ENCODE assay signal across 8 mouse cellular contexts in the genomic region with DNA sequence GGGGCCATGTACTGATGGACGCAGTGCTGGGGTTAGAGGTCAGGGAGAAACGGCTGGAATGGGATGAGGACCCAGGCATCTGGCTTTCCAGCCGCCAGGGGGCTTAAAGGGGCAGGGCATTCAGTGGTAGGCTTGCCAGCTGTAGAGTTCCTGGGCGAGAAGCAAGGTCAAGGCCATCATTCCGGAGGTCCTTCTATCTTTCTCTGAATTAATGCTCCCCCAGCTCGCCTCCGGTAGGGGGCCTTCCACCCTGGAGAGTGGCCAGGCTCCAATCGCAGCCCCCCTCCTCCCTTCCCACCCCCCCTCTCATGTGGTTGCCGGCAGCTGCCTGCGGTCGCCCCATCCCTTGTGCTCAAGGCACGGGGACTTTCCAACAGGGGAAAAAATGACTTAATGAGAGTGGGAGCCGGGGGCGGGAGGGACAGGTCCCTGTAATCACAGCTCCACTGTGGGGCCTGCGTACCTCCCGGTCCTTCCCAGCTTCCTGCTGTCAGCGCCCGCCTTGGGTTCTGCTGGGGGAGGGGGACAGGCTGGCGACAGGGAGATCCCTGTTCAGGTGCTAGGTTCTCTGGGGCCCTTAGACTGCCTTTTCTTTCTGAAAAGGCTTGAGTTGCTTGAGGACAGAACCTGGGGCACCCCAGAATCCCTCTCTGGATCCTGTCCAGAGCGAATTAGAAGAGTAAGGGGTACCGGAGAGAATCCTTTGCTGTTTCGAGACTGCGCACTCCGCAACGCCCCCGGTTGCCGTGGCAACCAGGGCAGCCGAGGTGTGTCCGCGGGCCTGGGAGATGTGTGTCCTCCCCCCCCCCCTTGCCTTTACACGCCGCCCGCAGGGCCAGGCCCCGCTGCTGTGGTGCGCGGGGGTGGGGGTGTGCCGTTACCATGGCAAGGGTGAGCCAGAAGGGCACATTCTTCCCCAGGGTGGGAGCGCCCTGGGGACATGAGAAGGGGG. TPM values are rescaled to one million over a fixed set of nuclear protein-coding genes. Genes with fewer than 3 reads are reported as not detected.
DNase-seq lines count a peak whose midpoint lies in the region; ATAC-seq lines count a peak whose summit lies in the region.

No protein-coding gene starts in this region.

- peak; percentile 54 to 71 for DNase-seq in left cerebral cortex, adult 18-20 months (ENCODE audit: low spot score in 2 of 2)
- no peak for DNase-seq in left cerebral cortex, adult 11 months (ENCODE audit: low spot score)
- DNase-seq in NIH3T3 (ENCODE audit: low read depth): peak; percentile 65
- DNase-seq in intestine, embryonic 14.5 days (ENCODE audit: low spot score): peak; percentile 62
- no peak for DNase-seq in gastrocnemius, adult 18-20 months (ENCODE audit: low spot score)

- peaks cover 93% of the 10 kb centered on the region for H3K27me3 ChIP-seq in embryonic facial prominence, embryonic 13.5 days
- H3K27me3 ChIP-seq in intestine, embryonic 14.5 days (replicated peaks; ENCODE audit: control insufficient read depth, insufficient read depth, low read length): peaks cover 89% of the 10 kb centered on the region
- peaks cover 72% of the 10 kb centered on the region for H3K27me3 ChIP-seq in midbrain, embryonic 13.5 days
- H3K27me3 ChIP-seq in stomach, embryonic 14.5 days (ENCODE audit: control insufficient read depth, insufficient read depth, low read length): peaks cover 63% of the 10 kb centered on the region

- no peaks in the 10 kb centered on the region for H3K36me3 ChIP-seq in embryonic facial prominence, embryonic 13.5 days
- H3K36me3 ChIP-seq in intestine, embryonic 14.5 days (ENCODE audit: control insufficient read depth, insufficient read depth, low read length): no peaks in the 10 kb centered on the region
- no peaks in the 10 kb centered on the region for H3K36me3 ChIP-seq in midbrain, embryonic 13.5 days
- H3K36me3 ChIP-seq in stomach, embryonic 14.5 days (ENCODE audit: control insufficient read depth, insufficient read depth, low read length): no peaks in the 10 kb centered on the region

- no peak for ATAC-seq in embryonic facial prominence, embryonic 13.5 days (ENCODE audit: insufficient number of reproducible peaks, insufficient read depth, low FRiP score, low TSS enrichment, low read depth)
- peak; percentile 26; the same call in 1 of the 2 replicates for ATAC-seq in intestine, embryonic 14.5 days (replicated peaks; ENCODE audit: low FRiP score, low TSS enrichment, low read depth)
- peak; percentile 43 for ATAC-seq in midbrain, embryonic 13.5 days
- ATAC-seq in stomach, embryonic 14.5 days (ENCODE audit: insufficient number of reproducible peaks, insufficient read depth, low FRiP score, low read depth): no peak

- peaks cover 59% of the 10 kb centered on the region for H3K4me1 ChIP-seq in embryonic facial prominence, embryonic 13.5 days
- peaks cover 17% of the 10 kb centered on the region for H3K4me1 ChIP-seq in intestine, embryonic 14.5 days (replicated peaks; ENCODE audit: control insufficient read depth, insufficient read depth, low read length)
- H3K4me1 ChIP-seq in midbrain, embryonic 13.5 days (replicated peaks): peaks cover 56% of the 10 kb centered on the region
- peaks cover 25% of the 10 kb centered on the region; the same call in 1 of the 2 replicates for H3K4me1 ChIP-seq in stomach, embryonic 14.5 days (ENCODE audit: control insufficient read depth, insufficient read depth, low read length)

- H3K4me3 ChIP-seq in embryonic facial prominence, embryonic 13.5 days: peak overlapping the region; percentile 33
- peak overlapping the region; percentile 13; the same call in 1 of the 2 replicates for H3K4me3 ChIP-seq in intestine, embryonic 14.5 days (ENCODE audit: low read depth, low read length)
- peak overlapping the region; percentile 36 for H3K4me3 ChIP-seq in midbrain, embryonic 13.5 days (replicated peaks)
- H3K4me3 ChIP-seq in stomach, embryonic 14.5 days (ENCODE audit: low read depth, low read length): peak overlapping the region; percentile 11

- peak overlapping the region; percentile 49; the same call in 1 of the 2 replicates for H3K9ac ChIP-seq in embryonic facial prominence, embryonic 13.5 days
- no peak overlapping the region for H3K9ac ChIP-seq in intestine, embryonic 14.5 days (ENCODE audit: low read length)
- H3K9ac ChIP-seq in midbrain, embryonic 13.5 days (replicated peaks): peak overlapping the region; percentile 55
- H3K9ac ChIP-seq in stomach, embryonic 14.5 days (replicated peaks; ENCODE audit: low read depth, low read length): no peak overlapping the region

- H3K9me3 ChIP-seq in embryonic facial prominence, embryonic 13.5 days: no peaks in the 10 kb centered on the region
- no peaks in the 10 kb centered on the region for H3K9me3 ChIP-seq in intestine, embryonic 14.5 days (ENCODE audit: control insufficient read depth, low read length)
- no peaks in the 10 kb centered on the region for H3K9me3 ChIP-seq in midbrain, embryonic 13.5 days
- H3K9me3 ChIP-seq in stomach, embryonic 14.5 days (ENCODE audit: control insufficient read depth, low read depth, low read length): no peaks in the 10 kb centered on the region

- H3K4me2 ChIP-seq in embryonic facial prominence, embryonic 13.5 days: peak overlapping the region; percentile 62
- peak overlapping the region; percentile 38 for H3K4me2 ChIP-seq in intestine, embryonic 14.5 days (ENCODE audit: low read length)
- H3K4me2 ChIP-seq in midbrain, embryonic 13.5 days (replicated peaks): peak overlapping the region; percentile 65
- peak overlapping the region; percentile 38 for H3K4me2 ChIP-seq in stomach, embryonic 14.5 days (replicated peaks; ENCODE audit: low read depth, low read length)

- H3K27ac ChIP-seq in embryonic facial prominence, embryonic 13.5 days: peak overlapping the region; percentile 69
- no peak overlapping the region for H3K27ac ChIP-seq in intestine, embryonic 14.5 days (ENCODE audit: low read depth)
- H3K27ac ChIP-seq in midbrain, embryonic 13.5 days: peak overlapping the region; percentile 62
- H3K27ac ChIP-seq in stomach, embryonic 14.5 days (ENCODE audit: low read length): no peak overlapping the region

- under 1% methylated on average over 37 of the region's 38 CpGs for WGBS in embryonic facial prominence, embryonic 13.5 days
- WGBS in intestine, embryonic 14.5 days: 2% methylated on average over 38 of the region's 38 CpGs
- under 1% methylated on average over 38 of the region's 38 CpGs for WGBS in midbrain, embryonic 13.5 days
- under 1% methylated on average over 35 of the region's 38 CpGs for WGBS in stomach, embryonic 14.5 days

RNA-seq across cellular contexts. Expression of gene Wnt10a, which starts 15.3 kb away (rescaled TPM):
- total RNA-seq in left cerebral cortex, adult 18-20 months (2021): 10 to 100 TPM; 15.8 to 15.9 TPM
- polyA plus RNA-seq in embryonic facial prominence, embryonic 13.5 days (2015; fragmentation: Nextera tagmentation; extraction: Ambion mirVana): 5.4 and 6.9 TPM in 2 replicates
- polyA plus RNA-seq in intestine, embryonic 14.5 days (2014; fragmentation: Nextera tagmentation; extraction: Ambion mirVana): 0.26 and 0.30 TPM in 2 replicates
- 0.35 and 0.45 TPM in 2 replicates for polyA plus RNA-seq in midbrain, embryonic 13.5 days (2015; fragmentation: Nextera tagmentation; extraction: Ambion mirVana)
- 2.0 and 3.1 TPM in 2 replicates for polyA plus RNA-seq in stomach, embryonic 14.5 days (2014; fragmentation: Nextera tagmentation; extraction: Ambion mirVana)
- under 1 TPM; 0.11 to 0.14 TPM for total RNA-seq in gastrocnemius, adult 18-20 months (2021)

RNA-seq across cellular contexts. Expression of gene Wnt6, which starts 34.9 kb away (rescaled TPM):
- total RNA-seq in left cerebral cortex, adult 18-20 months (2021): 1 to 10 TPM; 3.3 to 4.5 TPM
- 49.1 and 55.5 TPM in 2 replicates for polyA plus RNA-seq in embryonic facial prominence, embryonic 13.5 days (2015; fragmentation: Nextera tagmentation; extraction: Ambion mirVana)
- polyA plus RNA-seq in intestine, embryonic 14.5 days (2014; fragmentation: Nextera tagmentation; extraction: Ambion mirVana): 0.22 and 0.31 TPM in 2 replicates
- polyA plus RNA-seq in midbrain, embryonic 13.5 days (2015; fragmentation: Nextera tagmentation; extraction: Ambion mirVana): 2.4 and 2.5 TPM in 2 replicates
- 0.97 and 1.9 TPM in 2 replicates for polyA plus RNA-seq in stomach, embryonic 14.5 days (2014; fragmentation: Nextera tagmentation; extraction: Ambion mirVana)
- under 1 TPM; 0.45 to 0.50 TPM for total RNA-seq in gastrocnemius, adult 18-20 months (2021)

RNA-seq across cellular contexts. Expression of gene Cdk5r2, which starts 48.1 kb away (rescaled TPM):
- 100 to 1,000 TPM; 315 to 347 TPM for total RNA-seq in left cerebral cortex, adult 18-20 months (2021)
- 0.10 and 0.14 TPM in 2 replicates for polyA plus RNA-seq in embryonic facial prominence, embryonic 13.5 days (2015; fragmentation: Nextera tagmentation; extraction: Ambion mirVana)
- 0.28 and 0.36 TPM in 2 replicates for polyA plus RNA-seq in intestine, embryonic 14.5 days (2014; fragmentation: Nextera tagmentation; extraction: Ambion mirVana)
- 4.8 and 7.1 TPM in 2 replicates for polyA plus RNA-seq in midbrain, embryonic 13.5 days (2015; fragmentation: Nextera tagmentation; extraction: Ambion mirVana)
- polyA plus RNA-seq in stomach, embryonic 14.5 days (2014; fragmentation: Nextera tagmentation; extraction: Ambion mirVana): 0.33 and 0.46 TPM in 2 replicates
- not detected for total RNA-seq in gastrocnemius, adult 18-20 months (2021)

RNA-seq across cellular contexts. Expression of gene Prkag3, which starts 57.6 kb away (rescaled TPM):
- under 1 TPM; 0.12 to 0.51 TPM for total RNA-seq in left cerebral cortex, adult 18-20 months (2021)
- 0.25 and 0.35 TPM in 2 replicates for polyA plus RNA-seq in embryonic facial prominence, embryonic 13.5 days (2015; fragmentation: Nextera tagmentation; extraction: Ambion mirVana)
- polyA plus RNA-seq in intestine, embryonic 14.5 days (2014; fragmentation: Nextera tagmentation; extraction: Ambion mirVana): 0.09 TPM in 2 replicates
- polyA plus RNA-seq in midbrain, embryonic 13.5 days (2015; fragmentation: Nextera tagmentation; extraction: Ambion mirVana): 0.08 TPM in 1 of 2 replicates, not detected in the other
- polyA plus RNA-seq in stomach, embryonic 14.5 days (2014; fragmentation: Nextera tagmentation; extraction: Ambion mirVana): 0.12 and 0.21 TPM in 2 replicates
- 100 to 1,000 TPM in 1 of 2 experiments, 10 to 100 TPM in 1; 75.0 to 102 TPM for total RNA-seq in gastrocnemius, adult 18-20 months (2021)

Comparison
In these comparisons a context has a peak if more than half of its experiments do, and no peak if none do; other contexts are left out.
1. DNase-seq: peak in left cerebral cortex, adult 18-20 months (2 of 2), NIH3T3 (single experiment) and intestine, embryonic 14.5 days (single experiment); none in left cerebral cortex, adult 11 months (single experiment) and gastrocnemius, adult 18-20 months (single experiment).
2. ATAC-seq: peak in intestine, embryonic 14.5 days (single experiment) and midbrain, embryonic 13.5 days (single experiment); none in embryonic facial prominence, embryonic 13.5 days (single experiment) and stomach, embryonic 14.5 days (single experiment).
3. H3K27ac ChIP-seq: peak in embryonic facial prominence, embryonic 13.5 days (single experiment) and midbrain, embryonic 13.5 days (single experiment); none in intestine, embryonic 14.5 days (single experiment) and stomach, embryonic 14.5 days (single experiment).
4. H3K9ac ChIP-seq: peak in embryonic facial prominence, embryonic 13.5 days (single experiment) and midbrain, embryonic 13.5 days (single experiment); none in intestine, embryonic 14.5 days (single experiment) and stomach, embryonic 14.5 days (single experiment).
5. RNA of gene Wnt6, which starts 34.9 kb away (polyA plus RNA-seq): 49.1 to 55.5 TPM in embryonic facial prominence, embryonic 13.5 days; 2.4 to 2.5 TPM in midbrain, embryonic 13.5 days, 0.97 to 1.9 TPM in stomach, embryonic 14.5 days and 0.22 to 0.31 TPM in intestine, embryonic 14.5 days; every median in the first group is over 10 times any median in the second.
6. Peak in every context shown above with its lines, with median percentiles within 50 percentile points of each other: H3K4me2 ChIP-seq and H3K4me3 ChIP-seq.